ENCODE assay signal across 14 mouse cellular contexts in the genomic region with DNA sequence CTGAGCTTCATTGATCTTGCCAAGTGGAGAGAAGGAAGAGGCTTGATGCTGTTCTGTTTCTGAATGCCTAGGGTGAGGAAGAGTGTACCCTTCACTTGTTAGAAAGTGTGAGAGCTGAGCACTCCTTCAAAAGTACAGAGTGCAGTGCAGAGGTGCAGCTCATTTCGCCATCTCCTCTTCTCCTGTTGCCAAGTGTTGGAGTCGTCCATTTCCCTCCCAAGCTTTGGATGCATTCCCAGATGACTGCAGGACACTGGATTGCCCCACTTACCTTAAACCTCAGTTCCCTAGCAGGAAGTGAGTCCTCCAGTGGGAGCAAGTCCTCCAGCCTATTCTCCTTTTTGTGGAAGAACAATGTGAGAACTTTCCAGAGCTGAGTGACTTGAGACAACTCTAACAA.
DNase-seq lines count a peak whose midpoint lies in the region; ATAC-seq and TF ChIP-seq lines count a peak whose summit lies in the region.
"Had no signal": no experiment of that assay in that cellular context is flagged by ENCODE, and none has a peak within 500 bp of the region (broad histone marks: within the 10 kb centered on the region; RNA-seq: fewer than 3 reads in every experiment).

No protein-coding gene starts in this region.

- peak; percentile 24 for DNase-seq in gastrocnemius, postnatal 25 days
- no peak for DNase-seq in gastrocnemius, postnatal 36 days
- peak; percentile 96 for DNase-seq in liver, adult 2 months (ENCODE audit: extremely low read depth, low read depth, low spot score)
- DNase-seq in liver, embryonic 11.5 days (ENCODE audit: low spot score) = no peak
- DNase-seq in brain, adult 2 months (ENCODE audit: low read depth, low spot score) = peak; percentile 10
- peak; percentile 3 for DNase-seq in lung, postnatal 14 days
- DNase-seq in hindbrain, embryonic 10.5 days (ENCODE audit: low spot score) = no peak
- DNase-seq: cerebellum, adult 11 months; retina, postnatal 1 day had no signal

- intact Hi-C loops in gastrocnemius, postnatal 36 days (cut with DNase I) = no loop called here

- no peaks in the 10 kb centered on the region for H3K27me3 ChIP-seq in liver, adult 2 months (ENCODE audit: control insufficient read depth, insufficient read depth, low read length)
- no peaks in the 10 kb centered on the region for H3K27me3 ChIP-seq in liver, embryonic 11.5 days (replicated peaks; ENCODE audit: control insufficient read depth, insufficient read depth, low read length)
- no peaks in the 10 kb centered on the region for H3K27me3 ChIP-seq in midbrain, embryonic 13.5 days
- H3K27me3 ChIP-seq in hindbrain, embryonic 10.5 days (ENCODE audit: insufficient read depth, poor library complexity, severe bottlenecking) = no peaks in the 10 kb centered on the region
- H3K27me3 ChIP-seq: heart, embryonic 12.5 days; limb, embryonic 15.5 days; neural tube, embryonic 13.5 days had no signal

- 7% methylated on average over 2 of the region's 2 CpGs for WGBS in liver, adult 2 months
- WGBS in liver, embryonic 11.5 days = 73% methylated on average over 2 of the region's 2 CpGs
- WGBS in midbrain, embryonic 13.5 days = 85% methylated on average over 2 of the region's 2 CpGs
- whole genome bisulfite sequencing in hindbrain, embryonic 10.5 days = 86% methylated on average over 2 of the region's 2 CpGs

- no peak for ATAC-seq in liver, embryonic 11.5 days (replicated peaks; ENCODE audit: low FRiP score)
- no peak for ATAC-seq in midbrain, embryonic 13.5 days
- ATAC-seq: intestine, embryonic 16.5 days had no signal

- H3K4me3 ChIP-seq in liver, adult 2 months (ENCODE audit: insufficient read depth, low read depth, low read length) = no peak overlapping the region
- H3K4me3 ChIP-seq in liver, embryonic 11.5 days (ENCODE audit: low read depth, low read length) = no peak overlapping the region
- no peak overlapping the region for H3K4me3 ChIP-seq in midbrain, embryonic 13.5 days (replicated peaks)
- H3K4me3 ChIP-seq in hindbrain, embryonic 10.5 days = no peak overlapping the region
- H3K4me3 ChIP-seq: heart, embryonic 12.5 days; limb, embryonic 15.5 days; neural tube, embryonic 13.5 days had no signal

- TF ChIP-seq CTCF in liver, adult 2 months (IDR thresholded peaks at IDR 0.05; ENCODE audit: low read depth, low read length) = no peak

- H3K79me2 ChIP-seq in liver, adult 2 months (ENCODE audit: control insufficient read depth, insufficient read depth, low read length) = no peaks in the 10 kb centered on the region

- no peaks in the 10 kb centered on the region for H3K9me3 ChIP-seq in liver, embryonic 11.5 days (ENCODE audit: control insufficient read depth, low read length)
- no peaks in the 10 kb centered on the region; the same call in 1 of the 2 replicates for H3K9me3 ChIP-seq in midbrain, embryonic 13.5 days
- H3K9me3 ChIP-seq in hindbrain, embryonic 10.5 days = no peaks in the 10 kb centered on the region
- H3K9me3 ChIP-seq: heart, embryonic 12.5 days; limb, embryonic 15.5 days; neural tube, embryonic 13.5 days had no signal

- no peak overlapping the region for H3K9ac ChIP-seq in liver, adult 2 months (ENCODE audit: low read depth, low read length)
- H3K9ac ChIP-seq in liver, embryonic 11.5 days (ENCODE audit: low read depth, low read length) = no peak overlapping the region
- H3K9ac ChIP-seq in midbrain, embryonic 13.5 days (replicated peaks) = no peak overlapping the region
- H3K9ac ChIP-seq: heart, embryonic 12.5 days; limb, embryonic 15.5 days; neural tube, embryonic 13.5 days had no signal

- TF ChIP-seq POLR2A in liver, adult 2 months (IDR thresholded peaks at IDR 0.05; ENCODE audit: extremely low read depth, insufficient read depth, low read length) = no peak

- H3K36me3 ChIP-seq in liver, adult 2 months (ENCODE audit: control insufficient read depth, insufficient read depth, low read length) = no peaks in the 10 kb centered on the region
- H3K36me3 ChIP-seq in liver, embryonic 11.5 days (ENCODE audit: control insufficient read depth, insufficient read depth, low read length) = no peaks in the 10 kb centered on the region
- no peaks in the 10 kb centered on the region for H3K36me3 ChIP-seq in midbrain, embryonic 13.5 days
- no peaks in the 10 kb centered on the region for H3K36me3 ChIP-seq in hindbrain, embryonic 10.5 days
- H3K36me3 ChIP-seq: heart, embryonic 12.5 days; limb, embryonic 15.5 days; neural tube, embryonic 13.5 days had no signal

- H3K4me1 ChIP-seq in liver, adult 2 months (ENCODE audit: control insufficient read depth, insufficient read depth, low read length) = peaks cover 4% of the 10 kb centered on the region; the same call in 1 of the 2 replicates
- H3K4me1 ChIP-seq in liver, embryonic 11.5 days (replicated peaks; ENCODE audit: control insufficient read depth, insufficient read depth, low read length) = no peaks in the 10 kb centered on the region
- H3K4me1 ChIP-seq in midbrain, embryonic 13.5 days (replicated peaks) = no peaks in the 10 kb centered on the region
- H3K4me1 ChIP-seq in hindbrain, embryonic 10.5 days (replicated peaks) = no peaks in the 10 kb centered on the region
- H3K4me1 ChIP-seq: heart, embryonic 12.5 days; limb, embryonic 15.5 days; neural tube, embryonic 13.5 days had no signal

- no peak overlapping the region for H3K4me2 ChIP-seq in liver, embryonic 11.5 days
- no peak overlapping the region for H3K4me2 ChIP-seq in midbrain, embryonic 13.5 days (replicated peaks)
- H3K4me2 ChIP-seq: heart, embryonic 12.5 days; limb, embryonic 15.5 days; neural tube, embryonic 13.5 days had no signal

- H3K27ac ChIP-seq in liver, adult 2 months (replicated peaks; ENCODE audit: insufficient read depth, low read depth, low read length) = no peak overlapping the region
- H3K27ac ChIP-seq in liver, embryonic 11.5 days (ENCODE audit: low read depth, low read length) = no peak overlapping the region
- no peak overlapping the region for H3K27ac ChIP-seq in midbrain, embryonic 13.5 days
- no peak overlapping the region for H3K27ac ChIP-seq in hindbrain, embryonic 10.5 days
- H3K27ac ChIP-seq: limb, embryonic 15.5 days; neural tube, embryonic 13.5 days had no signal

Comparison
In these comparisons a context has a peak if more than half of its experiments do, and no peak if none do; other contexts are left out.
1. DNase-seq: peak in gastrocnemius, postnatal 25 days (single experiment), liver, adult 2 months (single experiment), brain, adult 2 months (single experiment) and lung, postnatal 14 days (single experiment); none in gastrocnemius, postnatal 36 days (0 of 2), liver, embryonic 11.5 days (single experiment) and hindbrain, embryonic 10.5 days (single experiment).